Mouse (Mus musculus) embryonic fibroblast, embryonic 13.5 days (primary cell): ENCODE measurements around the gene Pum1. TPM values are rescaled to one million over a fixed set of nuclear protein-coding genes. Genes with fewer than 3 reads are reported as not detected.
"Not testable (repeated sequence)": the region's sequence is repeated elsewhere in the genome, so short reads cannot be mapped to it uniquely, and the experiment has no call there.

Experiments
- H3K27ac ChIP-seq: 2 replicates; pipeline ENCODE4 v1.5.1; 2012; ENCODE audit warnings: low read length, control low read depth, inconsistent platforms; ENCODE audit not compliant: insufficient read depth
- H3K4me1 ChIP-seq: 2 replicates; pipeline ENCODE4 v1.6.1; 2011; ENCODE audit warnings: low read length; ENCODE audit not compliant: control insufficient read depth, insufficient read depth
- H3K4me3 ChIP-seq: 2 replicates; pipeline ENCODE4 v1.5.1; 2011; ENCODE audit warnings: mild to moderate bottlenecking, control low read depth, low read length; ENCODE audit not compliant: insufficient read depth
- CTCF ChIP-seq: IDR thresholded peaks from 2 replicates; pipeline ENCODE4 v1.5.1; 2011; ENCODE audit warnings: mild to moderate bottlenecking, control low read depth, low read length, moderate library complexity, borderline replicate concordance; ENCODE audit not compliant: insufficient read depth
- POLR2A ChIP-seq: IDR thresholded peaks from 2 replicates; pipeline ENCODE4 v1.6.1; 2011; ENCODE audit warnings: low read depth, mild to moderate bottlenecking, control low read depth, low read length, moderate library complexity
- polyA plus RNA-seq: library from polyadenylated mRNA; stranded (reverse); fragments of >200 nt; gene quantifications from 2 replicates; pipeline ENCODE4 v1.2.4, GENCODE M21; 2011; ENCODE audit warnings: low read depth; ENCODE audit not compliant: missing spikeins, insufficient read length

Gene Pum1
- 52.7 and 54.9 TPM in 2 replicates for polyA plus RNA-seq

DNA sequence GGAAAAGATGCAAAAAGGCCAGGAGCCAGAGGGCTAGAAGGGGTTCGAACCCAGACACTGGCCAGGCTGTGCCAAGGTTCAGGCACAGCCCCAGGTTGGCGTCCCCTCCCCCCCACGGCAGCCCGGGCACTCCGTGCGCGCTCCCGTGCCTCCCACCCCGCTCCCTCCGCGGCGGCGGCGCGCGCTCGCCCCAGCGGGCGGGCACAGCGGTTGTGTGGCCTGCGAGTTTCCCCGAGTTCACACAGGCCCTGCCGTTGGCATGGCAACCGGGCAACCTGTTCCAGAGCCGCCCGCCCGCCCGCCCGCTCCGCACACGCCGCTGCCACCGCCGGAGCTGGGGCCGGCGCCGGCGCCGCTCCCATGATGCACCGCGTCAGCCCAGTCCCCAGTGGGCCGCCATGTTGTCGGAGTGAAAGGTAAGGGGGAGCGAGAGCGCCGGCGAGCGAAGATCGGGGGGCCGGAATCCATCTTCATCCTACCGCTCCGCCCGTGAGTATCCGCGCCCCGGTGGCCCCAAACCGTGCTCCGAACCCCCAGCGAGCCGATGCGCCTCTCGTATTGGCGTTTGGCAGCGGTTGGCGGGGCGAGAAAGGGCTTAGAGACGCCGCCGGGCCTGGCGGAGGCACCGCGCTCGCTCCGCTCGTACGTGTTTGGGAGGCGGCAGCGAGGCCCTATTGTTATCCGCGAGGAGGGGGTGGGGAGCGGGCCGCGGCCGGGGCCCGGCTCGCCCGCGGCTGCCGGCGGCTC lies at the start of gene Pum1:
Pum1 (plus strand) TSS at position 343 of the 747 bp plus-strand sequence.
- TF ChIP-seq CTCF, result no peak
- peak; percentile 86 for TF ChIP-seq POLR2A
- H3K4me1 ChIP-seq, result peaks cover 3% of the 10 kb centered on the region
- peak within 1 kb of the TSS; percentile 91 for H3K4me3 ChIP-seq
- peak within 1 kb of the TSS; percentile 86 for H3K27ac ChIP-seq

DNA sequence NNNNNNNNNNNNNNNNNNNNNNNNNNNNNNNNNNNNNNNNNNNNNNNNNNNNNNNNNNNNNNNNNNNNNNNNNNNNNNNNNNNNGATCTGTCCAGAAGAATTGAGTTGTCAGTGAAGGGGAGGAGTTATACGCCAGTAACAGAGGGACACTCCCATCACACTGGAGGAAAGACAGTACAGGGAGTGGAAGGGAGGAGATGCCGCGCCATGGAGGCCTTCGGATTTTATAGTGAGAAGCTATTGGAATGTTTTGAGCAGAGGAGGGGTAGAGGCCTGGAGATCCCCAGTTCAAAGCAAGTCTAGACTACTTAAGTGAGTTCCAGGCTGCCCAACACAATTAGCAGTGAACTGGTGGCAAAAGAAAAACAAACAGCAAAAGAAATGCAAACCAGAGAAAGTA lies 33.7 kb upstream of the Pum1 start:
- Histone ChIP-seq H3K27ac (peak overlapping the region; percentile 96), H3K4me3 (peak overlapping the region; percentile 19; the same call in 1 of the 2 replicates), H3K4me1 (no peaks in the 10 kb centered on the region)
- TF ChIP-seq CTCF (no peak), POLR2A (peak; percentile 83)

DNA sequence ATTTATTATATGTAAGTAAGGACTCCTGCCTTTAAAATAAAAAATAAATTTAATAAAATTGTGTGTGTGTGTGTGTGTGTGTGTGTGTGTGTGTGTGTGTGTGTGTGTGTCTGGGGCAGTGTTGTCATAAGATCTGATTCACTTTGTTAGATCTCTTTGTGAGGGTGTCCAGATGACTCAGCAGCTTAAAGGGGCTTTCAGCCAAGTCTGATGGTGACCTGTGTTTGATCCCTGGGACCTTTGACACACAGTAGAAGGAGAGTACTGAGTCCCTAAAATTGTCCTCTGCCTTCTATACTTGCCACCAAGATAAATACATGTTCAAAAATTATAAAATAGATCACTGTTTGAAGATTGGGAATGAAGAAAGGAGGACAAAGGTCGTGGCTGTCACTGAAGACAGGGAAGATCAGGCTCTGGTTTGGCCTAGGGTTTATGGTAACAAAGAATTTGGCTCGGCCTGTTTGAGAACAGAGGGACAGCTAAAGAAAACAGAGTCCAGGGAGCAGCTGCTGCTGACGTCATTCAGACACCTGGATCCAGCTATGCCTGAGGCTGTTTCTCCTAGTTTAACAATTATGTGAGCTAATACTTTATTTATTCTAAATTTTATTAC lies 32.8 kb upstream of the Pum1 start:
- TF ChIP-seq CTCF (no peak), POLR2A (no peak)

DNA sequence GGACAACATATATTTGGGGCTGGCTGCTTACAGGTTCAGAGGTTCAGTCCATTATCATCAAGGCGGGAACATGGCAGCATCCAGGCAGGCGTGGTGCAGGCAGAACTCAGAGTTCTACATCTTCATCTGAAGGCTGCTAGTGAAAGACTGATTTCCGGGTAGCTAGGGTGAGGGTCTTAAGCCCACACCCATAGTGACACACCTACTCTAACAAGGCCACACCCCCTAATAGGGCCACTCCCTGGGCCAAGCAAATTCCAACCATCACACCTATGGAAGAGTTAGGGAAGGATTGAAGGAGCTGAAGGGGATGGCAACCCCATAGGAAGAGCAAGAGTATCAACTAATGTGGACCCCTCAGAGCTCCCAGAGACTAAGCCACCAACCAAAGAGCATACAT lies 28.0 kb upstream of the Pum1 start:
- H3K27ac ChIP-seq, H3K4me1 ChIP-seq, H3K4me3 ChIP-seq: not testable (repeated sequence)

More for the DNA sequence above, 32.8 kb upstream of the Pum1 start:
- Histone ChIP-seq H3K27ac (no peak overlapping the region), H3K4me1 (no peaks in the 10 kb centered on the region), H3K4me3 (no peak overlapping the region)

DNA sequence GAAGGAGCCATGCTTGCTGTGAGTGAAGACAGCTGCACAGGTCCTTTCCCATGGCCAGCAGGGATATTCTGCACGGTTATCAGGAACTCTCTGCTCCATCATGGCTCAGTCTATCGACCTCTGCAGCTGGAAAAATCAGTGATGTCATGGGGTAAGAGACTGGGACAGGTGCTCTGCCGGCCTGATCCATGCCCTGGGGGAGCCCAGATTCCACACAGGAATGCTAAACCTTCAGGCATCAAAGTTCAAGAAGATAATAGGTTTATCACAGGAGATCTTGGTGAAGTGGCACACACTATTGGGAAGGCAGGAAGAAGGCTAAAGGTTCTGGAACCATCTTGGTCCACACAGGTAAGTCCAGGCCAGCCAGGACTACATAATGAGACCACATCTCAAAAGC lies 26.4 kb upstream of the Pum1 start:
- H3K4me3 ChIP-seq, result no peak overlapping the region
- H3K27ac ChIP-seq, result no peak overlapping the region
- 0 out of 2 replicates have a peak, but pooled peaks cover 3% of the 10 kb centered on the region for H3K4me1 ChIP-seq
- TF ChIP-seq POLR2A (no peak), CTCF (no peak)

DNA sequence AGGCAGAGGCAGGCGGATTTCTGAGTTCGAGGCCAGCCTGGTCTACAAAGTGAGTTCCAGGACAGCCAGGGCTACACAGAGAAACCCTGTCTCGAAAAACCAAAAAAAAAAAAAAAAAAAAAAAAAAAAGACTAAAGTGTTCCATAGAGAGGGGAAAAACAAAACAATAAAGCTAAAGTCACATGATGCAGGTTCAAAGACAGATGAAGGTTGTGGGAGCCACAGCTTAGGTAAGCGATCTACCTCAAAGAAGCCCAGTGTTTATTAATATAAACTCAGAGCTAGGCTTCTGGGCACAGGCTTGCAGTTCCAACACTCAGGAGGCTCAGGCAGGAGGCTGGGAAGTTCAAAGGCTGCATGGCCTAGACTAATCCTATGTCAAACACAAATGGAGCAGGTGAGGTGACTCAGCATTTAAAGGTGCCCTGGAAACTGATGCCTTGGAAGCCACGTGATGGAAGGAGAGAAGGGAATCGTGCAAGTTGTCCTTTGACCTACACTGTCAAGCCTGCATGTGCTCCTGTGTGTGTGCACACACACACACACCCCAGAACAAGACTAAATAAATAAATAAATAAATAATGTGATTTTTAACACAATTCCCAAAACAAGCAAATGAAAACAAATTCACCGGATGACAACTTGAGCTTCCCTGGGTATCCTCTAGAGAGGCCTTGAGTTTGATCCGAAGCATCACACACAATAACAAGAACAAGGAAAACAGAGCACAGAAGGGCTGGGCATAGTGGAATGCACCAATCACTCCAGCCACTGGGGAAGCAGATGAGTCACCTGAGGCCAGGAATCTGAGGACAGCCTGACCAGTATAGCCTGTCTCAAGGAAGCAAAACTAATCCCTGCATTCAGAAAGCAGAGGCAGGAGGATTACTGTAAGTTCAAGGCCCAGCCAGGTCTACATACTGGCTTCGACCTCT lies 25.4 kb upstream of the Pum1 start:
- Histone ChIP-seq H3K4me3 (no peak overlapping the region), H3K4me1 (0 out of 2 replicates have a peak, but pooled peaks cover 3% of the 10 kb centered on the region), H3K27ac (no peak overlapping the region)
- no peak for TF ChIP-seq CTCF
- TF ChIP-seq POLR2A, result no peak

DNA sequence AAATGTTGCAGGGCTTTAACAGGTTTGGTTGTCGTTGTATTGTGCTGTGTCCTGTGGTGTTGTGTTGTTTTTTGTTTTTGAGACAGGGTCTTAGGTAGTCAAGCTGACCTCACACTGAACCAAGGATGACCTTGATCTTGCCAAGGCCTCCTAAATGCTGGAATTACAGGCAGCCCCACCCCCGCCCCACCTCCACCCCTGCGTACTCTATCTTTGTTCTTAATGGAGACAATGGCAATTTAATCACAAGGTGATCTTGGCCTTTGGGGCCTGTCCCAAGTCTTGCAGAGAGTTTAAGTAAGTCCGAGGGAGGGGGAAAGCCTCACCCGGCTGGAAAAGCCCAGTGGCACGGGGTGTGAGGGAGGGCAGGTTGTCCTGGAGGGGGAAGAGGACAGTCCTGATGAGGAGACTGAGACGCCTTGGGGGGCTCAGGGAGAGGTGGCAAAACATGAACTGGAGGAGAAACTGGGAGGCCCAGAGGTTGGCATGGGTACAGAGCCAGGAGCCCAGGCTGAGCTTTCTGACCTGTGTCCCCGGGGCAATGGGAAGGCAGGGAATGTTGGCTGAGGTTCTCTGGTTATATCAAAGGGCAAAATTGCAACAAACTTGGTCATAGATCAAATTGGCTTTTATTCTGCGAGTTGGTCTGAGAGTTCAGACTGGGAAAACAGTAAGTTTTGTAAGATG lies 22.9 kb upstream of the Pum1 start:
- Histone ChIP-seq H3K27ac (no peak overlapping the region), H3K4me3 (no peak overlapping the region), H3K4me1 (0 out of 2 replicates have a peak, but pooled peaks cover 3% of the 10 kb centered on the region)
- TF ChIP-seq CTCF (no peak), POLR2A (no peak)

DNA sequence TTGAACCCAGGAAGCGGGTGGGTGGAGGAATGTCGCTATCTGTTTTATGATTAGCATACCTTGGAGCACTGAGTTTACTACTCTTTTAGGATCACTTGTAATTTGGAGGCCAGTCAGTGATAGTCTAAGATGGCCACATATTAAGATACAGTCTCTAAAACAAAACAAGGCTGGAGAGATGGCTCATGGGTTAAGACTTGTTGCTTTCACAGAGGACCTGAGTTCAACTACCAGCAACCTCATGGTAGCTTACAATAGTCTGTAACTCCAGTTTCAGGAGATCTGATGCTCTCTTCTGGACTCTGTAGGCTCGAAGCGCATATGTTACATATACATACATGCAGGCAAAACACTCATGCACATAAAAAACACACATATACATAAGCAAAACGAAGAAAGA lies 20.7 kb upstream of the Pum1 start:
- Histone ChIP-seq H3K4me1 (0 out of 2 replicates have a peak, but pooled peaks cover 3% of the 10 kb centered on the region), H3K4me3 (no peak overlapping the region), H3K27ac (no peak overlapping the region)
- no peak for TF ChIP-seq CTCF
- no peak for TF ChIP-seq POLR2A

DNA sequence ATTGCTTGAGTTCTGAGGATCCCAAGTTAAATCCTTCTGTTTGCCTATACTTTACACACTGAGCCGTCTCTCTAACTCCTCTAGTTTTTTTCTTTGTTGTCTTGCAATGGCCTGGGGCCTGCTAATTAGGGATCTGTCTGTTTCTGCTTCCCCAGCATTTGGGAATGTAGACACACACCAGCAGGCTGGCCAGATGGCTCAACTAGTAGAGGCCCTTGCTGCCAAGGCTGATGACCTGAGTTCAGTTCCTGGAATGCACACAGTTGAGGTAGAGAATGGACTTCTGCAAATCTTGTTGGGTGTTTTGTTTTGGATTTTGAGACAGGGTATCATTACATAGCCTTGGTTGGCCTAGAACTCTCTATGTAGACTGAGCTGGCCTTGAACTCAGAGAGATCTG lies 17.7 kb upstream of the Pum1 start:
- H3K4me3 ChIP-seq, result no peak overlapping the region

More for the DNA sequence above, 17.7 kb upstream of the Pum1 start:
- no peak for TF ChIP-seq CTCF
- TF ChIP-seq POLR2A, result no peak
- Histone ChIP-seq H3K4me1 (no peaks in the 10 kb centered on the region), H3K27ac (no peak overlapping the region)
